ENCODE assay signal across 16 mouse cellular contexts in genomic region chr6:85197951-85198350, GRCm38 (mm10). TPM values are rescaled to one million over a fixed set of nuclear protein-coding genes. Genes with fewer than 3 reads are reported as not detected.
"Had no signal": no experiment of that assay in that cellular context is flagged by ENCODE, and none has a peak within 500 bp of the region (broad histone marks: within the 10 kb centered on the region; RNA-seq: fewer than 3 reads in every experiment).

No protein-coding gene starts in this region.

- ATAC-seq: intestine, embryonic 16.5 days; midbrain, embryonic 13.5 days had no signal

- H3K9ac ChIP-seq: limb, embryonic 13.5 days; liver, embryonic 14.5 days; midbrain, embryonic 13.5 days had no signal

- H3K36me3 ChIP-seq: limb, embryonic 13.5 days; midbrain, embryonic 13.5 days had no signal

- H3K4me2 ChIP-seq: limb, embryonic 13.5 days; midbrain, embryonic 13.5 days had no signal

- DNase-seq: left cerebral cortex, postnatal 4 days; lung, adult 18-20 months; right cerebral cortex, adult 18-20 months; right cerebral cortex, postnatal 25 days; thymus, postnatal 36 days had no signal

- H3K4me3 ChIP-seq: limb, embryonic 13.5 days; midbrain, embryonic 13.5 days had no signal

- H3K27ac ChIP-seq: limb, embryonic 13.5 days; liver, embryonic 14.5 days; midbrain, embryonic 13.5 days had no signal

- H3K9me3 ChIP-seq: limb, embryonic 13.5 days; midbrain, embryonic 13.5 days had no signal

RNA-seq across cellular contexts. Expression of gene Emx1, which starts 10.7 kb away (rescaled TPM):
- total RNA-seq: liver, adult 2 months had no signal
- polyA plus RNA-seq: large intestine, adult 2 months; liver, adult 2 months; lung, embryonic 16.5 days; neural tube, embryonic 14.5 days; small intestine, adult 2 months; stomach, embryonic 16.5 days; thymus, postnatal 0 days had no signal
